Mouse (Mus musculus) urinary bladder, postnatal 4 days (tissue): Measurements from ENCODE around the gene Psma5.
A peak's percentile ranks its signal among the peaks of the same experiment; 100 is the strongest.
"Not testable (repeated sequence)": the region's sequence is repeated elsewhere in the genome, so short reads cannot be mapped to it uniquely, and the experiment has no call there.

Source experiments
- DNase-seq, 2 experiments: peaks; one replicate each; pipeline ENCODE4 v3.0.0; 2021 to 2022; ENCODE audit warnings: low spot score in 2 of 2

Gene Psma5

GRCm38 (mm10) chr3:108256719-108257637 lies at the start of gene Psma5:
Gene Psma5, plus strand, starts transcription at chr3:108256926.
- DNase-seq: peak; percentile 92 to 95

DNA sequence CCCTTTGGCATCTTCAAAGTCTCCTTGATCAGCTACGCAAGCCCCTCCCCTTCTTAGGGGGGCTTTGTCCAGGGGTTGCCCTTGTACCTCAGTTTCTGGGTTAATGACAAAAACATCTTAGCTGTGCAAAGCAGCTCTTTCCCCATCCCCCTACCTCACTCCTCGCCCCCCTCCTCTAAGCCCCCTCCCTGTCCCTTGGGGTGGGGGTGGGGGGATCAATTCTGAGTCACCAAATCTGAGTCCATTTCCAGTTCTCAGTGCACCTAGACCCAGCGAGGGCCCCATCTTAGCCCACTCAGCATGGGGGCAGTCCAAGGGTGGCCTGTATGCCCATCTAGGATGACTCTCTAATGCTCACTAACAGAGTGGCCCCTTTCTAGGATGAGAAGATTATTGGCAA lies 47.7 kb upstream of the Psma5 start:
- no peak for DNase-seq

DNA sequence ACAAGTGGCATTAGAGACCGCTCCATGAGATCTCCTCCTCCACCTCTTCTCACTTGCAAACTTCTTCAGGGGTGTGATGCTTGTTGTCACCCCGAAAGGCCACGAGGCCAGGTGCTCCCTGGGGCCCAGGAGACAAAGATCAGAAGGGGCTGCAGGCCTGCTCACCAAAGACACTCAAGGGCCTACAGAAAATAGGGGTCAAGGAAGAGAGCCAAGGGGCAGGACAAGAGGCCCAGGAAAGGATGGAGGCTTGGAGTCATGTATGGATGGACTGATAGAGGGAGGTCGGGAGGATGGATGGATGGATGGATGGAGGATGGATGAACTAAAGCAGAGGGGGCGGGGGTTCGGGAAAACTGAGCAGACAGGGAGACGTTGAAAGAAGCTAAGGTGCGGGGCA lies 47.2 kb upstream of the Psma5 start:
- DNase-seq: no peak

- peak; percentile 91 for DNase-seq
Measured at GRCm38 (mm10) chr3:108209946-108210770, 46.6 kb upstream of the Psma5 start.

- DNase-seq: no peak
Measured at GRCm38 (mm10) chr3:108210771-108211139, 46.0 kb upstream of the Psma5 start, which contains the start of gene Atxn7l2. Gene Atxn7l2, minus strand, starts transcription at chr3:108210934.

DNA sequence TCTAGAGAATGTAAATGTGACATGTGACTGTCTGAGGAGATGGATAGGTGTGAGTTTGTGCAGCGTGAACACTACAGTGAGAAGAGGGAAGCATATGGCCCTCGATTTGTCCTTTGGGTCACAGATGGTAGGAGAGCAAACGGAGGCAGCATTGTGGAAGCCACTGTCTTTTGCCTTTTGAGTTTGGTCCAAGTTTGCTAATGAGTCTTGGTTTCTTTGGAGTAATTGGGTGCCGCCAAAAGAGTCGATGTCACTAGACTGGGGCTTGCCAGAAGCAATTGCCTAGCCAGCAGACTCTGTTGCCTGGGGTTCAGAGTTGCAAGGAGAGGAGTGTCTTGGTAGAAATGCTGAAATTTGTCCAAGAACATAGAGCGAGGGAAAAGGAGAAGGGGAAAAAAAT lies 44.9 kb upstream of the Psma5 start:
- no peak for DNase-seq

DNA sequence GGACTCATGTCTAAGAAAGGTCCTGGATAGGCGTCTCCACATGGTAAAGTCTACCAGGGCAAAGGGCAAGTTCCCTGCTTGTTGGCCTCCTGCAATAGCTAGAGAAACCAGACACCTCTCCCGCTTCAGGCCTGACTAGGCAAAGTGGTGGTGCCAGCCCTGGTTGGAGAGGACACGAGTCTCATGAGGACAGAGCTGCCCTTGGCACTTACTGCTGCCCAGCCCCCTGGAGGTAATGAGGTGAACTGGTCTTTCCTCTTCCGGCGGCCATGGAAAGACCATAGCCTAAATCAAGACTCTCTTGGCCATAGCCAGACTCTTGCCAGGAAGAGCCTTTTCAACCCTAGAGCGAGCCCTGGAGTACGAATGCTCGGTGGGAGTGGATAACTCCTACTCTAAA lies 44.3 kb upstream of the Psma5 start:
- no peak for DNase-seq

- no peak for DNase-seq
Measured at GRCm38 (mm10) chr3:108214734-108215133, 42.0 kb upstream of the Psma5 start.

- DNase-seq: no peak
Measured at GRCm38 (mm10) chr3:108220661-108221060, 36.1 kb upstream of the Psma5 start.

GRCm38 (mm10) chr3:108225711-108226557 lies 30.8 kb upstream of the Psma5 start:
- DNase-seq: no peak

GRCm38 (mm10) chr3:108226558-108227350 lies 30.0 kb upstream of the Psma5 start, which contains the start of gene Sypl2:
Gene Sypl2, minus strand, starts transcription at chr3:108226648.
- DNase-seq: peak in 1 of 2 experiments; percentile 38

GRCm38 (mm10) chr3:108227521-108227920 lies 29.2 kb upstream of the Psma5 start:
- DNase-seq: no peak

- DNase-seq: no peak
Measured at GRCm38 (mm10) chr3:108231646-108232045, 25.1 kb upstream of the Psma5 start.

- not testable (repeated sequence) for DNase-seq
Measured at GRCm38 (mm10) chr3:108237474-108238102, 19.1 kb upstream of the Psma5 start.

- no peak for DNase-seq
Measured at GRCm38 (mm10) chr3:108241243-108241839, 15.4 kb upstream of the Psma5 start.

DNA sequence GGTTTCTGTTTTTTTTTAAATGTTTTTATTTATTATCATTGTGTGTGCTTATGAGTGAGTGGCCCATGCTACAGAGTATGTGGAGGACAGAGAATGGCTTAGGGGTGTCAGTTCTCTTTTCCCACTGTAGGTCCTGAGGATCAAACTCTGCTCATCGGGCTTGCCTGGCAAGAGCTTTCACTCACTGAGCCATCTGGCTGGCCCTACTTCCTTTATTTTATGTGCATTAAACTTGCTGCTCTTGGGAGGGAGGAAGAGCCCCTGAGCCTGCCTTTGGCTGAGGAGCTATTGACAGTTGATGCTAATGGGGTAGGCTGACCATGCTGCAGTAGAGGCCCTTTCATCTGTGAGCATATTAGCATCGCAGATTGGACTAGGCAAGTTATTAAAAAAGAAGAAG lies 9.9 kb upstream of the Psma5 start:
- DNase-seq: no peak

- DNase-seq: no peak
Measured at GRCm38 (mm10) chr3:108257831-108258500, 1.2 kb downstream of the Psma5 start.

- no peak for DNase-seq
Measured at GRCm38 (mm10) chr3:108259319-108259718, 2.6 kb downstream of the Psma5 start.

- not testable (repeated sequence) for DNase-seq
Measured at GRCm38 (mm10) chr3:108279495-108279894, 22.8 kb downstream of the Psma5 start.
